Mouse (Mus musculus) gastrocnemius, adult 18-20 months (tissue): ENCODE data around the gene Vmn2r6. TPM values are rescaled to one million over a fixed set of nuclear protein-coding genes. Genes with fewer than 3 reads are reported as not detected.
"Not testable (repeated sequence)": the region's sequence is repeated elsewhere in the genome, so short reads cannot be mapped to it uniquely, and the experiment has no call there.

Experiments used
- DNase-seq: peaks from one replicate; pipeline ENCODE4 v3.0.0; 2021; ENCODE audit warnings: low spot score
- long read RNA-seq, 2 experiments: library from polyadenylated mRNA; stranded (forward); transcript quantifications; one replicate each; pipeline ENCODE4 v2.0.0; 2021
- total RNA-seq, 2 experiments: library from RNA; stranded (reverse); gene quantifications; 2 replicates each; pipeline ENCODE4 v1.2.3; 2021

Vmn2r6 gene
- total RNA-seq = not detected
- long read RNA-seq, experiment 1 = 0 reads
- long read RNA-seq, experiment 2 = 0 reads

GRCm38 (mm10) chr3:64565730-64566129 lies at the start of gene Vmn2r6:
Gene Vmn2r6, minus strand, starts transcription at chr3:64565830.
- DNase-seq = not testable (repeated sequence)

GRCm38 (mm10) chr3:64587618-64588017 lies 22.0 kb upstream of the Vmn2r6 start:
- no peak for DNase-seq

- DNase-seq = not testable (repeated sequence)
Observed at GRCm38 (mm10) chr3:64568793-64569192, 3.2 kb upstream of the Vmn2r6 start.

- not testable (repeated sequence) for DNase-seq
Observed at GRCm38 (mm10) chr3:64523585-64523984, 42.0 kb downstream of the Vmn2r6 start.

GRCm38 (mm10) chr3:64509742-64510141 lies 55.9 kb downstream of the Vmn2r6 start, which contains the start of gene Vmn2r5:
Gene Vmn2r5, minus strand, starts transcription at chr3:64509842.
- not testable (repeated sequence) for DNase-seq

Other genes with a start within 250 kb of the Vmn2r6 start
- not detected for gene Vmn2r4, start 150.5 kb downstream of the Vmn2r6 start, total RNA-seq
- not detected for gene Vmn2r5, start 56.0 kb downstream of the Vmn2r6 start, total RNA-seq